Mouse (Mus musculus) induced T-regulatory cell, adult 2 months (primary cell): ENCODE data around the gene Gm20422.

Experiments
- DNase-seq: peaks from one replicate; pipeline ENCODE4 v3.0.0-alpha.2; 2012; ENCODE audit warnings: low read depth

Gm20422 gene

GRCm38 (mm10) chr8:69793666-69794065, 19.0 kb upstream of the Gm20422 start:
- no peak for DNase-seq

GRCm38 (mm10) chr8:69791415-69792068, 16.9 kb upstream of the Gm20422 start:
- DNase-seq, result peak; percentile 79

GRCm38 (mm10) chr8:69790773-69791367, 16.2 kb upstream of the Gm20422 start, which contains the start of the genes Atp13a1 and Zfp866:
Atp13a1 (plus strand) TSS chr8:69791163.
Zfp866 (minus strand) TSS chr8:69791178.
- peak; percentile 96 for DNase-seq

GRCm38 (mm10) chr8:69790364-69790763, 15.7 kb upstream of the Gm20422 start:
- DNase-seq, result no peak

- DNase-seq, result no peak
Observed at GRCm38 (mm10) chr8:69789731-69790130, 15.0 kb upstream of the Gm20422 start.

- DNase-seq, result no peak
Observed at GRCm38 (mm10) chr8:69789105-69789504, 14.4 kb upstream of the Gm20422 start.

- no peak for DNase-seq
Observed at GRCm38 (mm10) chr8:69777111-69777510, 2.4 kb upstream of the Gm20422 start.

- no peak for DNase-seq
Observed at GRCm38 (mm10) chr8:69775149-69775534, 456 bp upstream of the Gm20422 start.

- no peak for DNase-seq
Observed at GRCm38 (mm10) chr8:69772106-69772505, 2.6 kb downstream of the Gm20422 start.

GRCm38 (mm10) chr8:69771221-69771620, 3.5 kb downstream of the Gm20422 start:
- no peak for DNase-seq

GRCm38 (mm10) chr8:69761814-69762445, 12.8 kb downstream of the Gm20422 start:
- DNase-seq, result no peak

GRCm38 (mm10) chr8:69758316-69758715, 16.4 kb downstream of the Gm20422 start:
- DNase-seq, result no peak

- DNase-seq, result no peak
Observed at GRCm38 (mm10) chr8:69752437-69752836, 22.2 kb downstream of the Gm20422 start.

GRCm38 (mm10) chr8:69749544-69750454, 24.9 kb downstream of the Gm20422 start, which contains the start of gene Zfp963:
Zfp963 (minus strand) TSS chr8:69749970.
- peak; percentile 97 for DNase-seq

GRCm38 (mm10) chr8:69741231-69741630, 33.5 kb downstream of the Gm20422 start:
- no peak for DNase-seq

GRCm38 (mm10) chr8:69740763-69741162, 33.9 kb downstream of the Gm20422 start:
- no peak for DNase-seq

GRCm38 (mm10) chr8:69735495-69735894, 39.2 kb downstream of the Gm20422 start:
- DNase-seq, result no peak

GRCm38 (mm10) chr8:69717232-69717580, 57.5 kb downstream of the Gm20422 start:
- no peak for DNase-seq

- peak; percentile 98 for DNase-seq
Observed at GRCm38 (mm10) chr8:69716403-69717231, 58.1 kb downstream of the Gm20422 start.

- DNase-seq, result peak; percentile 27
Observed at GRCm38 (mm10) chr8:69715366-69715765, 59.3 kb downstream of the Gm20422 start.

GRCm38 (mm10) chr8:69713516-69713915, 61.2 kb downstream of the Gm20422 start:
- DNase-seq, result no peak
